13 mouse cellular contexts compared by ENCODE assay signal in the genomic region with DNA sequence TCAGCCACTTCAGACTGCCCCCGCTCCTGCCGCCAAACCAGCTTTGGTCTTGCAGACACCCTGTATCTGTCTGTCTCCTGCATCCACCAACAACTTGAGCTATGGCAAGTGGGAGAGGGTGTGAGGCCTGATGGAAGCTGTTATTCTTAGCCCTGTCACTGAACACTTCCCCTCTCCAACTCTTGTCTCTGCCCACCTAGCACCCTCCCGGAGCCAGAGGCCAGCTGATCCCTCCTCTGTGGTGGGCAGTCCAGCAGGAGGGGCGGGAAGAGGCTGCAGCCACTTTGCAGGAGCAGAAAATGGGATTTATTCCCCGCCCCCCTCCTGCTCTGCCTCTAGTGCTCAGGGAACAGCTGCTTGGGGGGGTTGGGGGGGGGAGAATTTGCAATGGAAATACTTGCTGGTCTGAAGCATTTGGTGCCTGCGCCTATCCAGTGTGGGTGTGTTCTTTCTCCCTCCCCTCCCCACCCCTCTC.
A peak's percentile ranks its signal among the peaks of the same experiment; 100 is the strongest.
DNase-seq lines count a peak whose midpoint lies in the region; ATAC-seq and TF ChIP-seq lines count a peak whose summit lies in the region.
"Had no signal": no experiment of that assay in that cellular context is flagged by ENCODE, and none has a peak within 500 bp of the region (broad histone marks: within the 10 kb centered on the region; RNA-seq: fewer than 3 reads in every experiment).

No protein-coding gene starts in this region.

- no peaks in the 10 kb centered on the region for H3K27me3 ChIP-seq in hindbrain, embryonic 11.5 days (ENCODE audit: control insufficient read depth, insufficient read depth, low read length)
- H3K27me3 ChIP-seq in hindbrain, embryonic 14.5 days (ENCODE audit: control insufficient read depth, insufficient read depth, low read length) = no peaks in the 10 kb centered on the region
- no peaks in the 10 kb centered on the region for H3K27me3 ChIP-seq in embryonic facial prominence, embryonic 10.5 days (replicated peaks; ENCODE audit: low read depth, poor library complexity, severe bottlenecking)
- H3K27me3 ChIP-seq in forebrain, postnatal 0 days (ENCODE audit: insufficient read depth, low read length) = no peaks in the 10 kb centered on the region
- H3K27me3 ChIP-seq in limb, embryonic 14.5 days (ENCODE audit: control insufficient read depth, insufficient read depth, low read length) = no peaks in the 10 kb centered on the region

- DNase-seq in hindbrain, embryonic 11.5 days (ENCODE audit: low spot score) = no peak
- DNase-seq in hindbrain, embryonic 14.5 days (ENCODE audit: low spot score) = no peak
- no peak for DNase-seq in embryonic facial prominence, embryonic 10.5 days (ENCODE audit: low spot score)
- no peak for DNase-seq in forebrain, postnatal 0 days
- peak; percentile 46 for DNase-seq in limb, embryonic 14.5 days (ENCODE audit: low spot score)
- DNase-seq in gastrocnemius, postnatal 36 days = no peak
- DNase-seq in ovary, postnatal 10 days (ENCODE audit: low spot score) = no peak
- no peak for DNase-seq in adrenal gland, postnatal 10 days
- DNase-seq: adrenal gland, postnatal 36 days; embryo, embryonic 11 days; kidney, adult 2 months; spleen, adult 18-20 months had no signal

- H3K9me3 ChIP-seq in hindbrain, embryonic 11.5 days (ENCODE audit: control insufficient read depth, low read length) = no peaks in the 10 kb centered on the region
- peaks cover 5% of the 10 kb centered on the region; the same call in 1 of the 2 replicates for H3K9me3 ChIP-seq in hindbrain, embryonic 14.5 days (ENCODE audit: control insufficient read depth, low read length)
- peaks cover 9% of the 10 kb centered on the region for H3K9me3 ChIP-seq in embryonic facial prominence, embryonic 10.5 days
- H3K9me3 ChIP-seq in forebrain, postnatal 0 days (ENCODE audit: low read length) = no peaks in the 10 kb centered on the region
- H3K9me3 ChIP-seq in limb, embryonic 14.5 days (ENCODE audit: control insufficient read depth, low read length) = no peaks in the 10 kb centered on the region

- peak; percentile 20 for ATAC-seq in hindbrain, embryonic 11.5 days (ENCODE audit: low FRiP score)
- no peak for ATAC-seq in hindbrain, embryonic 14.5 days (ENCODE audit: low FRiP score)
- peak; percentile 36 for ATAC-seq in forebrain, postnatal 0 days
- peak; percentile 29; the same call in 1 of the 2 replicates for ATAC-seq in limb, embryonic 14.5 days (ENCODE audit: low FRiP score, low read depth)

- H3K36me3 ChIP-seq in hindbrain, embryonic 11.5 days (ENCODE audit: control insufficient read depth, insufficient read depth, low read length) = no peaks in the 10 kb centered on the region
- H3K36me3 ChIP-seq in hindbrain, embryonic 14.5 days (replicated peaks; ENCODE audit: control insufficient read depth, insufficient read depth) = no peaks in the 10 kb centered on the region
- no peaks in the 10 kb centered on the region for H3K36me3 ChIP-seq in embryonic facial prominence, embryonic 10.5 days (replicated peaks)
- H3K36me3 ChIP-seq in forebrain, postnatal 0 days (ENCODE audit: insufficient read depth) = no peaks in the 10 kb centered on the region
- no peaks in the 10 kb centered on the region for H3K36me3 ChIP-seq in limb, embryonic 14.5 days (ENCODE audit: control insufficient read depth, insufficient read depth, low read length)

- intact Hi-C loops in gastrocnemius, postnatal 36 days (cut with DNase I) = no loop called here

- H3K27ac ChIP-seq in hindbrain, embryonic 11.5 days (ENCODE audit: low read depth, low read length) = no peak overlapping the region
- no peak overlapping the region for H3K27ac ChIP-seq in hindbrain, embryonic 14.5 days
- peak overlapping the region; percentile 70 for H3K27ac ChIP-seq in embryonic facial prominence, embryonic 10.5 days (replicated peaks)
- H3K27ac ChIP-seq in forebrain, postnatal 0 days (ENCODE audit: low read depth, low read length) = no peak overlapping the region
- no peak overlapping the region for H3K27ac ChIP-seq in limb, embryonic 14.5 days (replicated peaks; ENCODE audit: low read depth, low read length)
- H3K27ac ChIP-seq: macrophage had no signal

- WGBS in hindbrain, embryonic 11.5 days = 55% methylated on average over 6 of the region's 6 CpGs
- WGBS in hindbrain, embryonic 14.5 days = 48% methylated on average over 6 of the region's 6 CpGs
- 57% methylated on average over 6 of the region's 6 CpGs for WGBS in embryonic facial prominence, embryonic 10.5 days
- WGBS in forebrain, postnatal 0 days = 55% methylated on average over 6 of the region's 6 CpGs
- WGBS in limb, embryonic 14.5 days = 45% methylated on average over 5 of the region's 6 CpGs

- H3K4me2 ChIP-seq in hindbrain, embryonic 11.5 days (replicated peaks; ENCODE audit: low read depth, low read length) = no peak overlapping the region
- H3K4me2 ChIP-seq in hindbrain, embryonic 14.5 days (replicated peaks) = no peak overlapping the region
- H3K4me2 ChIP-seq in forebrain, postnatal 0 days (ENCODE audit: low read depth) = no peak overlapping the region
- no peak overlapping the region for H3K4me2 ChIP-seq in limb, embryonic 14.5 days (replicated peaks; ENCODE audit: low read depth, low read length, severe bottlenecking)

- no peak for TF ChIP-seq POLR2A in limb, embryonic 14.5 days (IDR thresholded peaks at IDR 0.05; ENCODE audit: borderline replicate concordance, extremely low read depth, insufficient read depth, insufficient read length)

- no peak overlapping the region for H3K9ac ChIP-seq in hindbrain, embryonic 11.5 days (ENCODE audit: low read depth, low read length)
- no peak overlapping the region for H3K9ac ChIP-seq in hindbrain, embryonic 14.5 days
- no peak overlapping the region for H3K9ac ChIP-seq in forebrain, postnatal 0 days
- H3K9ac ChIP-seq in limb, embryonic 14.5 days (ENCODE audit: low read depth, low read length, severe bottlenecking) = no peak overlapping the region

- peaks cover 6% of the 10 kb centered on the region for H3K4me1 ChIP-seq in hindbrain, embryonic 11.5 days (replicated peaks; ENCODE audit: control insufficient read depth, insufficient read depth, low read length)
- H3K4me1 ChIP-seq in hindbrain, embryonic 14.5 days (replicated peaks; ENCODE audit: control insufficient read depth, insufficient read depth, low read length) = peaks cover 6% of the 10 kb centered on the region; the same call in 1 of the 2 replicates
- peaks cover 67% of the 10 kb centered on the region for H3K4me1 ChIP-seq in embryonic facial prominence, embryonic 10.5 days
- H3K4me1 ChIP-seq in forebrain, postnatal 0 days (ENCODE audit: insufficient read depth) = peaks cover 5% of the 10 kb centered on the region; the same call in 1 of the 2 replicates
- H3K4me1 ChIP-seq in limb, embryonic 14.5 days (ENCODE audit: control insufficient read depth, insufficient read depth, low read length) = peaks cover 52% of the 10 kb centered on the region

- no peak for TF ChIP-seq CTCF in forebrain, postnatal 0 days (IDR thresholded peaks at IDR 0.05; ENCODE audit: low read depth)

- H3K4me3 ChIP-seq in hindbrain, embryonic 11.5 days (ENCODE audit: low read depth, low read length) = no peak overlapping the region
- H3K4me3 ChIP-seq in hindbrain, embryonic 14.5 days (replicated peaks; ENCODE audit: low read length) = no peak overlapping the region
- no peak overlapping the region for H3K4me3 ChIP-seq in embryonic facial prominence, embryonic 10.5 days
- no peak overlapping the region for H3K4me3 ChIP-seq in forebrain, postnatal 0 days (ENCODE audit: low read depth, low read length)
- no peak overlapping the region for H3K4me3 ChIP-seq in limb, embryonic 14.5 days (replicated peaks; ENCODE audit: low read length)
